Mouse (Mus musculus) G1E (cell line): ENCODE results near the gene Ccdc88c.

Experiments
- CTCF ChIP-seq: IDR thresholded peaks from 2 replicates; pipeline ENCODE4 v1.5.1; 2012; ENCODE audit warnings: low read depth, low read length, inconsistent platforms, mixed read lengths
- GATA1 ChIP-seq: IDR thresholded peaks from 2 replicates; pipeline ENCODE4 v1.6.1; 2012; ENCODE audit warnings: borderline replicate concordance, low read length, inconsistent platforms, mixed read lengths

GRCm38 (mm10) chr12:100925644-100926619 lies 102.9 kb downstream of the Ccdc88c start:
- TF ChIP-seq CTCF (peak; percentile 56), GATA1 (no peak)
